Mouse (Mus musculus): ENCODE measurements at regions not wholly inside any gene's neighbourhood (a gene's known extent, or its start where the extent isn't known, plus 50 kb on each side); places are given as distances from the start of the nearest gene placed in this dataset.
"Not testable (repeated sequence)": the region's sequence is repeated elsewhere in the genome, so short reads cannot be mapped to it uniquely, and the experiment has no call there.

DNA sequence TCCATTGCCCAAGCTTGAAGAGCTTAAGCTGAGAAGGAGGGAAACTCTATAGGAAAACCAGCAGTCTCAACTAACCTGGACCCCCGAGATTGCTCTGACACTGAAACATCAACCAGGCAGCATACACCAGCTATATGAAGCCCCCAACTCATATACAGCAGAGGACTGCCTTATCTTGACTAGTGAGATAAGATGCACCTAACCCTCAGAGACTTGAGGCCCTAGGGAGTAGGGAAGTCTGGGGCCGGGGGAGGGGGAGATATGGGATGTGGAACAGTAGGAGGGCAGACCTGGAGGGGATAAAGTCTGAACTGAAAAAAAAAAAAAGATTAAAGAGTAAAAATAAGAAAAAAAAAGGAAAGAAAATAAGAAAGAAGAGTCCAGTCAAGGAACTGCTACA, 540.5 kb upstream of the Pkdcc start:
- no peak for DNase-seq
- intact Hi-C loops (cut with DNase I; ENCODE audit: low total_unique reads): no loop called here

DNA sequence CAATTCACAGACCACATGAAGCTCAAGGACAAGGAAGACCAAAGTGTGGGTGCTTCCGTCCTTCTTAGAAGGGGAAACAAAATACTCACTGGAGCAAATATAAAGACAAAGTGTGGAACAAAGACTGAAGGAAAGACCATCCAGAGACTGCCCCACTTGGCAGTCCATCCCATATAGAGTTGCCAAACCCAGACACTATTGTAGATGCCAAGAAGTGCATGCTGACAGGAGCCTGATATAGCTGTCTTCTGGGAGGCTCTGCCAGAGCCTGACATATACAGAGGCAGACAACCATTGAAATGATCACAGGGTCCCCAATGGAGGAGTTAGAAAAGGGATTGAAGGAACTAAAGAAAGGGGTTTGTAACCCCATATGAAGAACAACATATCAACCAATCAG, 548.5 kb upstream of the Pkdcc start:
- intact Hi-C loops (cut with DNase I; ENCODE audit: low total_unique reads); DNase-seq: not testable (repeated sequence)

DNA sequence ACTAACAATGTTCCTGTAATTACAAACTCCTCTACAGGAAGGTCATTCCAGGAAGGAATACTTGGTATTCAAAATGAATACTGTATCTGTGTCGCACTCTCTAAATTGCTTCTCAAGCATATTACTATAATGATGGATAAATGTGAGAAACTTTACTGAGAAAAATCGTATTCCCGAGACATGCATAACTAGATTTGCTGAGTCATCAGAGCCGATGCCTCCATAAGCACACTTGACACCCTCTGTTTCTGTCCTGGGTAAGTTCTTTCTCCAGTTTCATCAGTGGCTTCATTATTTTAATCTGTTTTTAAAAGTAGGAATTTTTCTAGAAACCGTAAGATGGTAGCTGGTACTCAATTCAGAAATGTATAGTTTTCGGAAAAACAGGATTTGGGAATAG, 550.7 kb upstream of the Pkdcc start:
- intact Hi-C loops (cut with DNase I; ENCODE audit: low total_unique reads): no loop called here
- DNase-seq: no peak

DNA sequence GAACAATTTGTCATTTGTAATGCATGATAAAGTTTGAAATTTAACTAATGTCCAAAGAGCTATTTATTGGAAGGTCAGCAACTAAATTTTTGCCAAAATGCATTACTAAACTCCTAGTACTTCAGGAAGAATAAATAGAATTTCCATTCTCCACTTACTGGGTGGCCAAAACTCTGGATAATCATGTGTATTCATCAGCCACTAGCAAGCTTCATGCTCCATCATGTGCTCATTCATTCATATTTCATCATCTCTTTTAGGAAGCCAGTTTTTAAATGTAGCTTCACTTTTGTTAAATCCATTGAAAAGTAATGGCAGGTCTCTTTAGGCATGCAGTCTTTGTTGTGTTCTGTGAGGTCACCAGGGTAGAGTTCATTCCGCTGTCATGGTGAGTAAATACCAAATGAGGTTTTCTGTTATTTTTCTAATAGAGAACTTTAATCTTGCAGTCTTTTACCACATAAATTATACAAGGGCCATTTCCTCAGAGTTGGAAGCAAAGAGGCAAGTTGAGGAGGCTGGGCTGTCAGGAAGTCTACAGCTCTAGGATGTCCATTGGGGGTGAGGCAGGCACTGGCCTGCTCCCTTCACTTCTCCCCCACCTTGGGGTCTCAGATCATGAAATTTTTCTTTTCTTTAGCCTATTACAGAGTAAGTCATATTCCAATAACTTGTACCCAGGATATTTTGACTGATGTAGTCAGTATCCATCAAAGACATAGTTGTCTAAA, 578.5 kb upstream of the Pkdcc start:
- no peak for DNase-seq
- intact Hi-C loops (cut with DNase I; ENCODE audit: low total_unique reads): no loop called here

DNA sequence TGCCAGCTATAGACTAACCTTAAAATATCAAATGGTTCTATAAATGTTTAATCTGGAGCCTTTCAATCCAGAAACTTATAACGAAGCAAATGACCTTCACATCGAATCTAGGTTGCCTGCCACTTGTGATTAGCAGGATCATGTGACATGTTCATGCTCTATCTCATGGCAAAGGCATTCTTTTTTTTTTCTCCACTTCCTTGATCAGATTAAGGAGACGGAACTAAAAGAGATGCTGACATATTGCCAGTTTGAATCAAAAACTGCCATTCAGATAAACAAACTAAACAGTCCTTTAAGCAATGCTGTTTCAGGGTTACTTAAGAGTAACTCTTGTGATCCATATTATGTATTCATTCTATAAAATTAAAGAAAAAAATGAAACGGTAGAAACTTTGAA, 579.2 kb upstream of the Pkdcc start:
- intact Hi-C loops (cut with DNase I; ENCODE audit: low total_unique reads): no loop called here
- no peak for DNase-seq

- DNase-seq: peak; percentile 14
- intact Hi-C loops (cut with DNase I; ENCODE audit: low total_unique reads): no loop called here
Measured at GRCm38 (mm10) chr17:82606642-82607175, 608.4 kb upstream of the Pkdcc start.

DNA sequence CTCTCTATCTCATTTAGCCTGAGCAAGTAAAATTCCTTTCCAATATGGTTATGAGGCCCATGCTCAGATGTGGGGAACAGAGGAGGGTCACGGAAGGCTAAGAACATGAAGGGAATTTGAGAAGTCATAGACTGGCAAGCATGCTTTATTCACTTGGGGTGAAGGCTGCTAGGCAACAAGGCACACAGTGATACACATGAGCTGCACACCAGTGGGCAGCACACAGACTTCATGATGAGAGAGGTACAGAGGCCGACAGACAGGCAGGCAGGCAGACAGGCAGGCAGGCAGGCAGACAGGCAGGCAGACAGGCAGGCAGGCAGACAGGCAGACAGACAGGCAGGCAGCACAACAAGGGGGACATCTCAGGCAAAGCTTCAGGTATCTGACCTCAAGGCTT, 631.3 kb upstream of the Pkdcc start:
- intact Hi-C loops (cut with DNase I; ENCODE audit: low total_unique reads): no loop called here

GRCm38 (mm10) chr17:82533521-82533920, 681.6 kb upstream of the Pkdcc start:
- intact Hi-C loops (cut with DNase I; ENCODE audit: low total_unique reads): no loop called here
- no peak for DNase-seq

More for the DNA sequence above, 631.3 kb upstream of the Pkdcc start:
- no peak for DNase-seq

DNA sequence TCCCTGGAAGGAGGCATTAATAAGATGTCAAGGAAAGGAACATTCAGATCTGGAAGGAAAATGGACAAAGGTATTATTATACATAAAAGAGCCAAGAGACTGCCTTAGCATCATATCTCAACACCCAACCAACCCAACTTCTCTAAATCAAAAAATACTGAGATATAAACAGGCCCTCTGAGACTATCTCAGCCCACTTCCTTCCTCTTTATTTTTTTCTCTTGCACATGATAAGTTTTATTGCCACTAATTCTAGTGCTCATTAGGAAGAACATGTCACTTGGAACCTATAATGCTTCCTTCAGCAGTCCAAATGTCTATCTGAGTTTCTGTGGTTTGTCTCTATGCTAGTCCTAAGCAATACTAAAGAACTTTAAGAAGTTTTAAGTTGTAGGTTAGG, 697.0 kb upstream of the Pkdcc start:
- intact Hi-C loops (cut with DNase I; ENCODE audit: low total_unique reads): no loop called here
- DNase-seq: no peak

DNA sequence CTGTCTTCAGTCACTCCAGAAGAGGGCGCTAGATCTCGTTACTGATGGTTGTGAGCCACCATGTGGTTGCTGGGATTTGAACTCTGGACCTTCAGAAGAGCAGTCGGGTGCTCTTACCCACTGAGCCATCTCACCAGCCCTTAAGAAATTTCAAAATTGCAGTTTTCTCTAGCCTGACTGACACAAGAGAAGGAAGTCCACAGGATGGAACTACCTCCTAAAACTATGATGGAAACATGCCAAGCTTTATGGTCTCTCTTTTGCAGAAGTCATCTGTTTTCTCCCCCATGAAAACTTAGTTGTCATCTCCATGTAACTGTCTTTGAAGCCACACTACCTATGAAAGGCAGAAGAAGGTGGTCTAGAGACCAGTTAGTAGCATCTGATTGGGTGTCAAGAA, 698.2 kb upstream of the Pkdcc start:
- DNase-seq: no peak
- intact Hi-C loops (cut with DNase I; ENCODE audit: low total_unique reads): no loop called here

- DNase-seq: no peak
- intact Hi-C loops (cut with DNase I; ENCODE audit: low total_unique reads): no loop called here
Measured at GRCm38 (mm10) chr17:82513816-82514215, 701.3 kb upstream of the Pkdcc start.

- intact Hi-C loops (cut with DNase I; ENCODE audit: low total_unique reads): no loop called here
Measured at GRCm38 (mm10) chr17:82504291-82504690, 710.8 kb upstream of the Pkdcc start.

GRCm38 (mm10) chr17:82485544-82485943, 729.5 kb upstream of the Pkdcc start:
- intact Hi-C loops (cut with DNase I; ENCODE audit: low total_unique reads): loop anchor here (10.0 kb wide), 1 partner anchor 229 kb away; no protein-coding TSS in a partner anchor
- no peak for DNase-seq

More at GRCm38 (mm10) chr17:82504291-82504690, 710.8 kb upstream of the Pkdcc start:
- no peak for DNase-seq

- intact Hi-C loops (cut with DNase I; ENCODE audit: low total_unique reads): loop anchor here (10.0 kb wide), 1 partner anchor 230 kb away; no protein-coding TSS in a partner anchor
- DNase-seq: no peak
Measured at GRCm38 (mm10) chr17:82484609-82485008, 730.5 kb upstream of the Pkdcc start.

DNA sequence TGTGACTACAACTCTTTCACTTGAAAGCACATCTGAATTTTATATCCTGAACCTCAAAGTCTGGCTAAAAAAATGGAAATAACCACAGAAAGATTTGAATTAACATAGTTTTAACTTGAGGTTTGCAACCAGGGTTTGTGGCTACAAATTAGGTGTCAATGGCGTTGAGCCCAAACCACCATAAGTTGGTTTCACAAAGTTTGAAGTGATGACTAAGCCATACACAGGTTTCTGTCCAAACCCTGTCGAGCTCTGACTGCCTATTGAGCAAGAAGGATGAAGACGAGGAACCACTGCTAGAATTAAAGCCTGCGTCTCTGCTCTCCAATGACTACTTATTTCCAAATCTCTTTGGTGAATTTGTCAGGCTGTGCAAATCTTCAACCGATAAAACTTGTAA, 719.8 kb upstream of the Slc8a1 start:
- peak; percentile 8 for DNase-seq
- intact Hi-C loops (cut with DNase I; ENCODE audit: low total_unique reads): no loop called here

DNA sequence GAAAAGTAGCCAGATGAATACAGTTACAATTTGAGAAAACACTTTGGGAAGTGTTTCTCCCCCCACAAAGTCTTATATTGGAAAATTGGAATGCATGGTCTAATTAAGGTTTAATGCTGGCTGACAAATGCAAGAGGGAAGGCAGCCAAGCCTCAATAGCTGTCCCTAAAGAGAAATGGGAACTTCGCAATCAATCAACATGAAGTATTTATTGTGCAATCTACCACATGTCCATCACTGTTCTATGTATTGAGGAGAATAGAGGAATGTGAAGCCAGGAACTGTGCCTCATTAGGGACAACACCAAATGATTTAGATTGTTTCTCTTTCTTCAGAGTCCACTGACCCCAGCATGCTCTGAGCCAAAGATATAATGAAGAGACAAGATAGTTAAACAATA, 715.7 kb upstream of the Slc8a1 start:
- intact Hi-C loops (cut with DNase I; ENCODE audit: low total_unique reads): no loop called here
- no peak for DNase-seq

DNA sequence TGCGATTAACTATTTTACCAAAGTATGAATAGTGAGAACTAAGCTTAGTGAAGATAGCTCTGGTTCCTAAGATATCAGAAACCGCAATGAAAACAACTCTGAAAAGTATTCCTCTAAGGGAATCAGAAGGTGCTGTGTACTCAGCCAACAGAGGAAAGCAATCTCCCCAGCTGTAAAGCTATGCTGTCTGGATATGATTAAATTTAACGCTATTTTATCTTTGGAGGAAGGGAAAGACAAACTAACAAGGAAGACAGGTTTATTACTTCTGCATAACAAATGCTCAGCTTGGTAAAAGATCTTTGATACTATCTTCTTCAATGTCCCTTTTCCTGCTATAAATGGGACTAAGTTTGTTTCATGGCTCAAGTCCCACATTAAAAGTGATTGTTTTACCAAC, 700.9 kb upstream of the Slc8a1 start:
- intact Hi-C loops (cut with DNase I; ENCODE audit: low total_unique reads): no loop called here
- DNase-seq: no peak

DNA sequence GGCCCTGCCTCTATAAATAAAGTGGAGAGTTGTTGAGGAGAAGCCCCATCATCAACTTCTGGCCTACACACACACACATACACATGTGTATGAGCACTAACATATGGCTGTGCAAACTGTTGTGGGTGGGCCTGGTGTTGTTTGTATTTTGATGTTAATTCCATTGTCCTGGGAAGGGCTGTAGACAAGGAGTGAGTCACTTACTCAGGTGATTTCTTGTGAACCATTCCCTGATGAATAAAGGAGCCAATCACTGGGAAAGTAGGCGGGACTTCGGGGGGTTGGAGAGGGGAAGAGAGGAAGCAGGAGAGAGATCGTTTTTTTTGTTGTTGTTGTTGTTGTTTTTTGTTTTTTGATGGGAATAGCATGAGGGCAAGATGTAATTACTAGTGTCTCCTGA, 699.0 kb upstream of the Slc8a1 start:
- no peak for DNase-seq
- intact Hi-C loops (cut with DNase I; ENCODE audit: low total_unique reads): no loop called here

- intact Hi-C loops (cut with DNase I; ENCODE audit: low total_unique reads): no loop called here
- no peak for DNase-seq
Measured at GRCm38 (mm10) chr17:82432678-82433077, 694.5 kb upstream of the Slc8a1 start.

DNA sequence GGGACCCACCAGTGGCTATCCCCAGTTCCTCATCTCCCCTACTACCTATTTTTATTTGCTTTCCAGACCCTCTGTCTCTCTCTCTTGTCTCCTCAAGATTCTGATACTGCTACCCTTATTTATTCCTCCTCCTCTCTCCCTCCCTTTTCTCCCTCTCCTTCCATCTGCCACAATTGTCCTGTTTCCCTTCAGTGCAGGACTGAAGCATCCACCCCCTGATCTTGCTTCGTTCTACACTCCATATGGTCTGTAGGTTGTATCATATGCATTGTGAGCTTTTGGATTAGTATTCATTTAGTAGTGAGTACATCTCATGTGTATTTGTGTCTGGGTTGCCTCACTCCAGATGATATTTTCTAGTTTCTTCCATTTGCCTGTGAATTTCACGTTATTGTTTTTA, 670.1 kb upstream of the Slc8a1 start:
- intact Hi-C loops (cut with DNase I; ENCODE audit: low total_unique reads): no loop called here

GRCm38 (mm10) chr17:82399328-82399727, 661.2 kb upstream of the Slc8a1 start:
- DNase-seq: no peak
- intact Hi-C loops (cut with DNase I; ENCODE audit: low total_unique reads): no loop called here

More for the DNA sequence above, 670.1 kb upstream of the Slc8a1 start:
- no peak for DNase-seq

Data from gastrocnemius, postnatal 14 days (tissue).